Comparison of ENCODE assay signal across 9 mouse cellular contexts in genomic region chr11:103810631-103811030, GRCm38 (mm10). TPM values are rescaled to one million over a fixed set of nuclear protein-coding genes. Genes with fewer than 3 reads are reported as not detected.
DNase-seq lines count a peak whose midpoint lies in the region; ATAC-seq and TF ChIP-seq lines count a peak whose summit lies in the region.
"Had no signal": no experiment of that assay in that cellular context is flagged by ENCODE, and none has a peak within 500 bp of the region (broad histone marks: within the 10 kb centered on the region; RNA-seq: fewer than 3 reads in every experiment).

No protein-coding gene starts in this region.

- no peaks in the 10 kb centered on the region for H3K36me3 ChIP-seq in E14TG2a.4 (ENCODE audit: insufficient read depth, low read length)
- peaks cover 29% of the 10 kb centered on the region for H3K36me3 ChIP-seq in hindbrain, embryonic 10.5 days
- no peaks in the 10 kb centered on the region for H3K36me3 ChIP-seq in liver, embryonic 16.5 days (ENCODE audit: control insufficient read depth, insufficient read depth)

- intact Hi-C loops in gastrocnemius, adult 2 months (cut with DNase I): no loop called here

- no peak for DNase-seq in gastrocnemius, adult 2 months
- no peak for DNase-seq in gastrocnemius, postnatal 4 days (ENCODE audit: low spot score in 2 of 2)
- DNase-seq in hindbrain, embryonic 10.5 days (ENCODE audit: low spot score): no peak
- no peak for DNase-seq in right cerebral cortex, postnatal 14 days
- DNase-seq in layer of hippocampus, adult 18-20 months (ENCODE audit: low spot score in 2 of 2): no peak
- DNase-seq in thymus, postnatal 0 days (ENCODE audit: low spot score): no peak

- H3K9ac ChIP-seq in liver, embryonic 16.5 days (ENCODE audit: low read depth, low read length): no peak overlapping the region

- peaks cover 96% of the 10 kb centered on the region for H3K27me3 ChIP-seq in E14TG2a.4 (ENCODE audit: insufficient read depth, low read length)
- H3K27me3 ChIP-seq in hindbrain, embryonic 10.5 days (ENCODE audit: insufficient read depth, poor library complexity, severe bottlenecking): peaks cover 88% of the 10 kb centered on the region
- H3K27me3 ChIP-seq in liver, embryonic 16.5 days (ENCODE audit: control insufficient read depth, insufficient read depth, low read depth, low read length): peaks cover 53% of the 10 kb centered on the region

- H3K4me2 ChIP-seq in liver, embryonic 16.5 days (ENCODE audit: low read depth, low read length): no peak overlapping the region

- H3K9me3 ChIP-seq in E14TG2a.4 (ENCODE audit: low read length): peaks cover 29% of the 10 kb centered on the region
- H3K9me3 ChIP-seq in hindbrain, embryonic 10.5 days: peaks cover 1% of the 10 kb centered on the region; the same call in 1 of the 2 replicates
- no peaks in the 10 kb centered on the region for H3K9me3 ChIP-seq in liver, embryonic 16.5 days (replicated peaks; ENCODE audit: control insufficient read depth, low read length)

- no peak for ATAC-seq in liver, embryonic 16.5 days (ENCODE audit: low read depth)

- no peak for TF ChIP-seq CTCF in gastrocnemius, adult 2 months (IDR thresholded peaks at IDR 0.05)
- no peak for TF ChIP-seq CTCF in E14TG2a.4 (conservative IDR thresholded peaks at IDR 0.05; ENCODE audit: low read length)

- H3K4me3 ChIP-seq in gastrocnemius, adult 2 months: peak overlapping the region; percentile 78
- peak overlapping the region; percentile 72 for H3K4me3 ChIP-seq in E14TG2a.4 (replicated peaks; ENCODE audit: low read length)
- H3K4me3 ChIP-seq in hindbrain, embryonic 10.5 days: peak overlapping the region; percentile 66
- H3K4me3 ChIP-seq in liver, embryonic 16.5 days (ENCODE audit: low read depth, low read length): peak overlapping the region; percentile 52; the same call in 1 of the 2 replicates

- 12% methylated on average over 12 of the region's 12 CpGs for WGBS in hindbrain, embryonic 10.5 days
- WGBS in liver, embryonic 16.5 days (ENCODE audit: insufficient replicate concordance): 25% methylated on average over 12 of the region's 12 CpGs

- peak overlapping the region; percentile 79 for H3K27ac ChIP-seq in gastrocnemius, adult 2 months
- peak overlapping the region; percentile 92 for H3K27ac ChIP-seq in hindbrain, embryonic 10.5 days
- H3K27ac ChIP-seq in liver, embryonic 16.5 days (ENCODE audit: low read length): no peak overlapping the region

- peaks cover 60% of the 10 kb centered on the region for H3K4me1 ChIP-seq in E14TG2a.4 (replicated peaks; ENCODE audit: low read depth, low read length)
- peaks cover 62% of the 10 kb centered on the region for H3K4me1 ChIP-seq in hindbrain, embryonic 10.5 days (replicated peaks)
- H3K4me1 ChIP-seq in liver, embryonic 16.5 days (ENCODE audit: control insufficient read depth, low read depth, low read length): no peaks in the 10 kb centered on the region

RNA-seq across cellular contexts. Expression of gene Wnt3, which starts 36.7 kb away (rescaled TPM):
- under 1 TPM in 1 of 2 experiments, not detected in 1; 0.08 TPM for total RNA-seq in gastrocnemius, adult 2 months (2021)
- under 1 TPM; 0.21 to 0.27 TPM for total RNA-seq in gastrocnemius, postnatal 4 days (2021)
- polyA plus RNA-seq in hindbrain, embryonic 10.5 days (2016; fragmentation: Nextera tagmentation; extraction: Ambion mirVana): 11.2 and 12.3 TPM in 2 replicates
- not detected in 2 replicates for polyA plus RNA-seq in liver, embryonic 16.5 days (2015; fragmentation: Nextera tagmentation; extraction: Ambion mirVana)
- total RNA-seq in layer of hippocampus, adult 18-20 months (2021): 1 to 10 TPM; 1.2 to 2.0 TPM
- 0.13 and 0.17 TPM in 2 replicates for polyA plus RNA-seq in thymus, postnatal 0 days (2015; fragmentation: Nextera tagmentation; extraction: Ambion mirVana)
- total RNA-seq: common myeloid progenitor, adult 5-6 weeks had no signal
